Mouse (Mus musculus) left cerebral cortex, postnatal 36 days (tissue): ENCODE results near the gene Cep78. TPM values are rescaled to one million over a fixed set of nuclear protein-coding genes. Genes with fewer than 3 reads are reported as not detected.
"Not testable (repeated sequence)": the region's sequence is repeated elsewhere in the genome, so short reads cannot be mapped to it uniquely, and the experiment has no call there.

Source experiments
- DNase-seq, 2 experiments: peaks; one replicate each; pipeline ENCODE4 v3.0.0; 2021 to 2022; ENCODE audit warnings: low spot score in 2 of 2, mixed read lengths in 1 of 2
- intact Hi-C: fragments of 180-260 bp; cut with DNase I; formaldehyde crosslinking; loops from one replicate; pipeline ENCODE4 v1.15.1; 2025
- total RNA-seq, 2 experiments: library from RNA; stranded (reverse); gene quantifications; 2 replicates each; pipeline ENCODE4 v1.2.3; 2021

The Cep78 gene
- 10 to 100 TPM in 1 of 2 experiments, 1 to 10 TPM in 1; 8.4 to 10.4 TPM for total RNA-seq

DNA sequence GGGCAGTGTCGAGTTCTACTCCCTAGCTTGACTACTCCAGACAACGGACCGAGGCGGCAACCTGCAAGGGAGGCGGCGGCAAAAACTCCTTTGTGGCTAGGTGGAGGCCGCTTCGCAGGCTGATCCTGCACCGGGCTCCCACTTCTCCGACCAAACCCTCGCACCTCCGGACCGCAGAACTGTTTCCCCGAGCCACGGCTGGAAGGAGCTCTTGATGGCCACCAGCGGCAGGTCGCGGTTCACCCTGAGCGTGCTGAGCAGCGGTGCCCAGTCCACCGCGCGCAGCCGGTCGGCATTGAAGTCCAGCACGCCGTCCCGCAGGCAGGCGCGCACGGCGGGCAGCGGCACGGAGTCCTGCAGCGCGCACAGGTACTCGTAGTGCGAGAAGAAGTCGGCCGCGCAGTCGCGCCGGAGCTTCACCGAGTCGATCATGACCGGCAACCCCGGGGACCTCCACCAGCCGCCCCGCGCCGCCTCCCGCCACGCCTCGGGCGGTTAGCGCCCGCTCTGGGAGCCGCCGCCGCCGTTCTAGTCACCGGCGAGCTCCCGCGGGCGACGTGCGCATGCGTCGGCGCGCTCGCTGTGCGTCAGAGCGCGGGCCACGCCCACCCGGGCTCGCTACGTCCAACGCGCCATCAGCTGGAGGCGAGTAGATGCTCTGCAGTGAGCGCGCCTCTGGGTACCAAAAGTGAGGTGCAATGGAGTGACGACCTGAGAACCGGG, at the start of gene Cep78:
Gene Cep78 (minus strand): TSS at position 541 of the 723 bp plus-strand sequence.
- peak; percentile 92 to 93 for DNase-seq
- intact Hi-C loops = no loop called here

DNA sequence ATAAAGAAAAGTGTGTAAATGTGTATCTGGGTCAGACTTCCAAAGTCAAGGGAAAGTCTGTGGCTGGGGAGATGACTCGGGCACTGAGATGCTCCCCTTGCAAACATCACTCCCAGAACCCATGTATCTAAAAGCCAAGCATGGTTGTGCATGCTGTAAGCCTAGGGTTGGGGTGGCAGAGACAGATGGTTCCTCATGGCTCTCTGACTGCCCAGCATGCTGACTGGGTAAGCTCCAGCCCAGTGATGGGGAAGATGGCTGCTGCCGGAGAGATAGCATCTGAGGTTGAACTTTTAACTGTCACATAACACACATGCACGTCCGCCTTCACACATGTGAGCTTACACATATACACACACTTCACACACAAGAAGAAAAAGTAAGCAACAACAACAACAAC, 46.5 kb upstream of the Cep78 start:
- DNase-seq = no peak
- intact Hi-C loops = no loop called here

GRCm38 (mm10) chr19:16029253-16029771, 44.5 kb upstream of the Cep78 start:
- intact Hi-C loops = not testable (repeated sequence)
- peak in 1 of 2 experiments; percentile 39 for DNase-seq

DNA sequence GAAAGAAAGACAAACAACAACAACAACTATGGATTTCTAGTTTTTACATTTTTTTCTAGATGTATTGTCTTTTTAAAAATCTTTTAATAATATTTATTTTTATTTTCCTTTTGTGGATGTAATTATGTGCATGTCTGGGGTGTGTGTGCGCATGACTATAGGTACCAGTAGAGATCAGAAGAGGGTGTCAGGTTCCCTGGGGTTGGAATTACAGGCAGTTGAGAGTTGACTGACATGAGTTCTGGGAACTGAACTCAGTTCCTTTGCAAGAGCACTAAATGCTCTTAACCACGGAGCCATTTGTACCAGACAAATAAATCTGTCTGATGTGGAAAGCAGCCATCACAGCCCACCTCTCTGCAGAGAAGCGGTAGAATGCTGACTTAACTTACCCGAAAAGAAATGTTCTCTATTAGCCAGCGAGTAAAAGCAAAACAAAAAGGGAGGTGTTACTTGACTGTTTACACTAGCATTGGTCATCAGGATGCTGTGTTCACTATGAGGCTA, 44.0 kb upstream of the Cep78 start:
- DNase-seq = no peak
- intact Hi-C loops = no loop called here

GRCm38 (mm10) chr19:16027876-16028670, 43.3 kb upstream of the Cep78 start:
- DNase-seq = no peak
- intact Hi-C loops = no loop called here

- no peak for DNase-seq
- intact Hi-C loops = no loop called here
Measured at GRCm38 (mm10) chr19:16026276-16026675, 41.5 kb upstream of the Cep78 start.

GRCm38 (mm10) chr19:16022178-16022577, 37.4 kb upstream of the Cep78 start:
- intact Hi-C loops = no loop called here
- DNase-seq = no peak

DNA sequence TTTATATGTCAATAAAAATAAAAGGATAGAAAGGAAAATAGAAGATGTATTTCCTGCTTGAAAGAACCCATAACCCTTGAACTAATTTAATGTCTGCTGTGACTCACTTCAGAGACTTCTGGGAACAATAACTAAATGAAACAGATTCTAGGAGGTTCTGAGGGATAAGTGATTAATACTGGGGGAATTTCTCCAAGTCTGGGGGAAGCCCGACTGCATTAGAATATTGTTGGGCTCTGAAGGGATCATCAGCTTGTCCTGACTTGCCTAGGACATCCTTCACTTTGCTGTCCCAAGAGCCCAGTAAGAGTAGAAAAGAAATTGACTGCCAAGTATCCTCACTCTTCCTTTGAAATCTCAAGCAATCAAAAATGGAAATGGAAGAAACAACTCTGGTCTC, 31.4 kb upstream of the Cep78 start:
- no peak for DNase-seq
- intact Hi-C loops = no loop called here

DNA sequence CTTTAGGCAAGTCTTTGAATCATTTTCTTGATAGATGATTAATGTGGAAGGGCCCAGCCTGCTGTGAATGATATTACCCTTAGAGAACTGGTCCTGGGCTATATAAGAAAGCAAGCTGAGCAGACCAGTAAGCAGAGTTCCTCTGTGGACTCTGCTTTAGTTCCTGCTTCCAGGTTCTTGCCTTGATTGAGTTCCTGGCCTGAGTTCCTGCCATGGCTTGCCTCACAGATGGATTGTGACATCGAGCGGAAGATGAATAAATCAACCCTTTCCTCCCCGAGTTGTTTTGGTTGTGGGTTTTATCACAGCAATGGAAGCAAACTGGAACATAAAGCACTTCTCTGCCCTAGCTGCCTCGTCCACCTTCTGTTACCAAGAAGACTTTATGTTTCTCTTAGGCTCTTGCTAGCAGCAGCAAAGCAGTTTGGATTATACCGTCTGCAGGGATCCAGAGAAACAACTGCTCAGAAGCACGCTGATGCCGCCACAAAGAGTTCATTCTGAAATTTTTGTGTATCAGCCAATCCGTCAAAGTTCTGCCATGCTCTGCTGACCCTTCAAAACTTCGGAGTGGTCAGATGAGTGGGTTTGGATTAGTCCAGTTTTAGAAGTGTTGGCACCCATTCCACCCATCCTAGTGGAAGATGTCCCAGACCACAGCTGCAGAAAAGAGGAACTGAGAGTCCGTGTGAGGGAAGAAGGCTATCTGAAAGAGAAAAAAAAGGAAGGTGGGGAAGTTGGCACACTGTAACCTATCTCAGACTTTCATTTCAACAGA, 30.6 kb upstream of the Cep78 start:
- intact Hi-C loops = no loop called here
- no peak for DNase-seq

GRCm38 (mm10) chr19:16009746-16010337, 25.1 kb upstream of the Cep78 start:
- no peak for DNase-seq
- intact Hi-C loops = no loop called here

DNA sequence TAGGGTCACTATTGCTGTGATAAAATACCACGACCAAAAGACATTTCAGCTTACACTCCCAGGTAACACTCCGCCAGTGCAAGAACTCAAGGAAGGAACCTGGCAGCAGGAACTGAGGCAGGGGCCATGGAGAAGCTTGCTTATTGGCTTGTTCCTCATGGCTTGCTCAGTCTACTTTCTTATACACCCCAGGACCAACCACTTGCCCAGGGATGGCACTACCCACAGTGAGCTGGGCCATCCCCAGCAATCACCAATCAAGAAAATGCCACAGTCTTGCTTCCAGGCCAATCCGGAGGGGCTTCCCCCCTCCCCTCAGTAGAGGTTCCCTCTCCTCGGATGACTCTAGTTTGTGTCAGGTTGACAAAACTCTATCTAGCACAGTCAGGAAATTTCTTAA, 24.3 kb upstream of the Cep78 start:
- intact Hi-C loops = no loop called here
- DNase-seq = no peak

DNA sequence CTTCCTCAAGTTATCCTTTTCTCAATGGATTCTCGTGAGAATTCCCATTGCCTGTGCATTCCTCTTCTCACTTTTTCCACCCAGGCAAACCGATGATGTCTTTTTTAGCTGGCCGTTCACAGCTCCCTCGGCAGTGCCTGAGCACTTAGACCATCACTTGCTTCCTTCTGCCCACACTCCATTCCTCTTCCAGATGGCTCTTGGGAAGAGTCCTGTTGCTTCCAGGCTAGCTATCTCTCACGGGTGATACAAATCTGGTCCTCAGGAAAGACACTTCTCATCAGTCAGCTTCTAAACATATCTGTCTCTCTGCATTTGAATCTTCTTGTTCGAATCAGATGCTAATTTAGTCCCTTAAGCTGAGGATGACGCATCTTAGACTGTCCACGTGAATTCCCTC, 22.3 kb upstream of the Cep78 start:
- DNase-seq = peak; percentile 54 to 63
- intact Hi-C loops = no loop called here

DNA sequence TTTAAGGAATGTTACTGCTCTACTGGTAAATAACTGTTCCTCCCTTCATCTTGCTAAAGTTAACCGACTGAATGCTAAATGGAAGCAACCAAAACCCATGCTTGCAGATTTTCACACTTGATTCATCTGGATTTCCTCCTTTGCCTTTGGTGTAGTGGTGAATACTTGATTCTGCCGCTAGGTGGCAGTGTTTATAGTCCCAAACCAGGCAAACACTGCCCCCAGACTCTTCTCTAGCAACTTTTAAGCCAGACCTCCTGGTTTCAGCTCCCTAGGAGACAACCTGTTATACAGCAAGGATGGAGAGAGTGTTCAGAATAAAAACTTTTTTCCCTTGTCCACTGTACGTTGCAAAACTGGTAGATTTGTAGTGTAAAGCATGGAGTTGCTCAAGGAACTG, 13.4 kb upstream of the Cep78 start:
- DNase-seq = peak; percentile 45 to 65
- intact Hi-C loops = no loop called here

DNA sequence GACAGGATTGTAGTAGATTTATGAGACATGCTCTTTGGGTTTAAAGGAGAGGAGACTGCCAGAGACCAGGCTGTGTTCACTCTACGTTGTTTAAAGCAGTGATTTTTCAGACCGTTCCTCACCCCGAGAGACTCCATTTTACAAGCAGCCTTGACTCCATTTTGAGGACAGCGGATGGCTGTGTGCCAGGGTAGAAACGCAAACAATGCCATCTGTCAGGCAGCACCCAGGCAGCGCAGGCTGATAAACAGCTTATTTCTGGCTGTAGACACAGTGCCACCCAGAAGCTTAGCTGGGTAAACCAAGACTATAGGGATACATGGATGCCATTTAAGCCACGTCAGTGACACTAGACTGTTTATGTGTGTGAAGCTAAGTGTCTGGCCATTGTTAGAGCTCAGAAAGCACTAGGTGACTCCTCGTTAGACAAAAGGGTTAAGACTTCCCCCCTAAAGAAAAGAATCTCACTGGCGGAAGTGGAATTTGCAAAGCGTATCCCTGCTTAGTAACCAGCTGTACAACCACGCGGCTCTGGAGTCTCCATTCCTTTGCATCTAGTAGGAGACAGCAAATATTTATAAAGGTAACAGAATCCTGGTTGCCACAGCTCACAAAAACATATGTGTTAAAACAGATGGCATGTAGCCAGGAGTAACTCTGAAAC, 12.2 kb upstream of the Cep78 start:
- intact Hi-C loops = no loop called here
- peak; percentile 69 to 75 for DNase-seq

DNA sequence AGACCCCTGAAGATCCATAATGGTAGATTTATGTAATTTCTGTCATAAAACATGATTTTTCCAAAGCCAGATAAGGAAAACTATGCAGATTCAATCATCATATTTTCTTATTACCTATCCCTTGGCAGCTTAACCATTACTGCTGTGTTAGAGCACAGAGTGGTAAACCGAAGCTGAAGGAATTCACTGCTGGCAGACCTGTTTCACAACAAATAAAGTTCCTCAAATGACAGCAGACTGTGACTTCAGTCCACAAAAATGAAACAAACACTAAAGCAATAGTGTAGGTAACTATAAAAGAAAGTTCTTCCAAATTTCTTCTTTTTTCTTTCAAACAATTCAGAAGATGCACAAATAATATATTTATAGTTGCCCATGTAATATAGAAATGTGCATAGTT, 5.3 kb upstream of the Cep78 start:
- intact Hi-C loops = no loop called here
- no peak for DNase-seq

GRCm38 (mm10) chr19:15985172-15985713, 454 bp upstream of the Cep78 start:
- DNase-seq = no peak
- intact Hi-C loops = no loop called here

- intact Hi-C loops = no loop called here
- no peak for DNase-seq
Measured at GRCm38 (mm10) chr19:15983739-15984344, 947 bp downstream of the Cep78 start.
